Mouse (Mus musculus): Measurements from ENCODE around the gene Zfp354c.

The Zfp354c gene

GRCm38 (mm10) chr11:50827010-50827953 lies at the start of gene Zfp354c:
Zfp354c (minus strand) TSS chr11:50827724.
- DNase-seq (ENCODE audit: low spot score in 2 of 2) = peak; percentile 74 to 85

DNA sequence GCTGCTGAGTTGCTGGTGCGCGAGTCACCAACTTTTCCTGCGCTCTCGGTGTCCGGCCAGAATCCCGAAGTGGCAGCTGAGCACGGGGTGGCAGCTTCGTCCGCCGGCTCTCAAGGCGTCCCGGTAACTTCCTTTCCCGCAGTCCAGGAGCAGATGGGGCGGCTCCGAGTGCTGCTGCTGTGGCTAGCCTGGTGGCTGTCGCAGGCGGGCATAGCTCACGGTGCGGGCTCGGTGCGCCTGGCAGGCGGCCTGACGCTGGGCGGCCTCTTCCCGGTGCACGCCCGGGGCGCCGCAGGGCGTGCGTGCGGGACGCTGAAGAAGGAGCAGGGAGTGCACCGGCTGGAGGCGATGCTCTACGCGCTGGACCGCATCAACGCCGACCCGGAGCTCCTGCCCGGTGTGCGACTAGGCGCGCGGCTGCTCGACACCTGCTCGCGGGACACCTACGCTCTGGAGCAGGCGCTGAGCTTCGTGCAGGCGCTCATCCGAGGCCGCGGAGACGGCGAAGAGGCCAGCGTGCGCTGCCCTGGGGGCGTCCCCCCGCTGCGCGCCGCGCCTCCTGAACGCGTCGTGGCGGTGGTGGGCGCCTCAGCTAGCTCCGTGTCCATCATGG lies 23.6 kb upstream of the Zfp354c start:
- no peak for DNase-seq (ENCODE audit: low spot score in 2 of 2)

DNA sequence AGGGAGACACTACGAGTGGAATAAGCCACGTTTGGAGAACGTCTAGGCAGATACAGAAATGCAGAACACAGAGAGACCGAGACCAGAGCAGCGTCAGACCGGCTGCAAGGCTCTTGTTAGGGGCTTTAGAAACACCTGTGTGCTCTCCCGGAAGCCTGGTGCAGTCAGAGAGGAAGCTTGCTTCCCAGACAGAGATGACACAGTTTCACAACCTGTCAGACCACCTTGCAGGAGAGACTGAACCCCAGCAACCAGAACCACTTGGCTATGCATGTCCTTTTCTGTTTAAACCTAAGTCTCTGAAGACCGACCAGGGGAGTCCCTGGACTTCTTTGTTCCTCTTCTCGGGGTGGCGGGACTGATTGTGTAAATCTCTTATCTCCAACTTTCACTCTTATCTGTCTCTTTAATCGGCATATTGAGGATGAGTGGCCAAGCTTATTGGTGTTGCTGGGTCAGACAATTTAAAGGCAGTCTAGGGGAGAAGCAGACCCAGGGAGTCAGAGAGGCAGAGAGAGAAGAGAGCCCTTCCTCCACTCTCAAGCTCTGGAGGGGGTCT lies 22.7 kb upstream of the Zfp354c start, which contains the start of gene Grm6:
Grm6 (plus strand) TSS at position 509 of the 559 bp plus-strand sequence.
- no peak for DNase-seq (ENCODE audit: low spot score in 2 of 2)

DNA sequence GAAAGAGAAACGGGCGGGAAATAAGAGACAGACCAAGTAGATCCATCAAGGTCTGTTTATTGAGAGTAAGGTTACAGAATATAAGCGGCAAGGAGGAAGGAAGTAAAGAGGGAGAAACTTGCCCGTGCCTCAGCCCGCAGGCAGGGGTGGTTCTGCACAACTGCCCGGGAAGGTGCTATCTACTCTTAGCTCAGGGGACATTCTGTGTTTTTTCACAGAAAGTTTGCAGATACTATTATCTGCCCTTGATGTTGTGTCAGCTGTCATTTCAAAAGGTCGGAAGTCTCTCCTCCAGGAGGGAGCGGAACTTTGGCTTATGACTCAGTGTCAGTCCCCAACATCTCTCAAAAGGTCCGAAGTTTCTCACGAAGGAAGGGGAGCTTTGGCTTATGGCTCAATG lies 21.8 kb upstream of the Zfp354c start:
- no peak for DNase-seq (ENCODE audit: low spot score in 2 of 2)

- DNase-seq (ENCODE audit: low spot score in 2 of 2) = no peak
Observed at GRCm38 (mm10) chr11:50848520-50849137, 21.1 kb upstream of the Zfp354c start.

GRCm38 (mm10) chr11:50847047-50847446 lies 19.5 kb upstream of the Zfp354c start:
- DNase-seq (ENCODE audit: low spot score in 2 of 2) = no peak

DNA sequence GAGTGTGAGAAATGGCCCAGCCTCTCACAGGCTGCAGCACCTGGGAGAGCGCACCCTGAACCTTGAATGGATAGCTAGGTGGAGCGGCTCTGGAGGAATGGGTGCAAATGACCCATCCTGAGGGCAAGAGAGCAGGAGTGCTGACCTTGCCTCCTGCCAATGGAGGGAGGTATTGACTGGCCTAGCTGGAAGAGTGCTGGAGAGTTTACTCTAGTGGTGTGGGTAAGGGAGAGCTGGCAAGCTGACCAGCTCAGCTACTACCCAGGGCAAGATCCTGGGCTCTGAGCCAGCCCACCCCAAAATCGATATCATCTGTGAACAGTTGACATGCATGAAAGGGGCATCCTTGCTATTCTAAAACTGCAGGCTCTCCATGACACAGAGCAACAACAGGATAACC lies 18.4 kb upstream of the Zfp354c start:
- DNase-seq (ENCODE audit: low spot score in 2 of 2) = no peak

DNA sequence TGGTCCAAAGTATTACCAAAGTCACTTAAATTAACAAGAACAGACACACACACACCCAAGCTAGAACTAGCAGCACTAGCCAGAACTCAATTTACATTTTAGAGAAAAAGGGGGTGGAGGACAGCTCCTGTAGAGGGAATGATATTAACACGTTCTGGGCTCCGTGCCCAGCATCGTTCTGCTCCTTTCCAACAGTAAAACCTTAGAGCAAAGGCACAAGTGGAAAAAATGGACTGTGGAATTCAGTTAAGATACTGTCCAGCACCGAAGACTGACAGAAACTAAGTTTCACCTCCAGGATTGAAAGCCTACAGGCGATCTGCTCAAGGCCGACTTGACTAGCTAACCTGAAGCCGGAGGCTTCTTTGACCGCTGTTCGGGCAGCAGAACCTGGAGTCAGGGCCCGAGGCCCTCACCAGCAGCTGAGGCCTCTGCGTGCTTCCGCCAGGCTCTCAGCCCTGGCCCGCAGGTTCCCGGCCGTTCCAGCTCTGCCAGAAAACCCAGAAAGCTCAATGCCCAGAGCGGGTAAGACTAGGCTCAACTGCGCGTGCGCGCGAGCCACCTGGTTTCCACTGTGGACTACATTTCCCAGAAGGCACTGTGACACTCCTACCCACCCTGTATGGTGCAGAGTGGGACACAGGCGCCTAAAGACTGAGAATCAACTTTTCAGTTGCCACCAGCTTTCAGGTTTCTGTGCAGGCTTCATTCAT lies 13.7 kb upstream of the Zfp354c start, which contains the start of gene Zfp879:
Zfp879 (minus strand) TSS at position 530 of the 713 bp plus-strand sequence.
- peak; percentile 79 to 86 for DNase-seq (ENCODE audit: low spot score in 2 of 2)

- no peak for DNase-seq (ENCODE audit: low spot score in 2 of 2)
Observed at GRCm38 (mm10) chr11:50835727-50836126, 8.2 kb upstream of the Zfp354c start.

DNA sequence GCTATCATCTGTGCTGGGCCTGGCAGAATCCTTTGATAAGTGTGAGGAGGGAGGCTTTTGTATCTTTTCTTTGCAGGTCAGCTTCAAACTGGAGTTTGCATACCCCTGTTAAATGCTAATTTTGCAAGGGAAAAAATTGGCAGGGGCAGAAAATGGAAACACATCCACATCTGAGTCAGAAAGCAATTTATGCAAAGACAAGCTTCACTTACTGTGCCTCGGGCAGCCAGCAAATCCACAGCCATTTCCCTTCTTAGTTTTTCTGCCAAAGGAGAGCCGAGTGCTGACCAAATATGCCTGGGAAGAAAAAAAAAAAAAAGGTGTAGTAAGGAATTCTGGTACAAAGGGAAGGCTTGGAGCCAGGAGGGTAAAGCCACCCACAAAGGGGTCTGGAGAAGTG lies 1.3 kb downstream of the Zfp354c start:
- DNase-seq (ENCODE audit: low spot score in 2 of 2) = no peak

DNA sequence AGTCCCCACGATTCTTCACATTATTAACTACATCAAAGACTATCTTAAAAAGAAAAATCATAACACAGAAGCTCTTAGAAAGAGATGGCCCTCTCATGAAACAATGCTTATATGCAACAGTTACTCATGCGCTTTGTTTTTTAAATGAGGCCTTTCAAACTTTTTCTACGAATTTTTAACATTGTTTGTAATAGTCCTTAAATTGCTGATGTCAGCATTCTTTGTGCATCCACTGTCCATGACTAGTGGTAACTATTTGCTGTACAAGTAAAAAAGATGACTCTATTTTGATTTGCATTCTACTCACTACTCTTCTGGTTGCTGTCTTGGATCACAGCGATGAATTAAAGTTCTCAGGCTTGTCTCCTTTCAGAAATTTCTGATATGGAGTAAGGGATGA lies 13.3 kb downstream of the Zfp354c start:
- DNase-seq (ENCODE audit: low spot score in 2 of 2) = no peak

DNA sequence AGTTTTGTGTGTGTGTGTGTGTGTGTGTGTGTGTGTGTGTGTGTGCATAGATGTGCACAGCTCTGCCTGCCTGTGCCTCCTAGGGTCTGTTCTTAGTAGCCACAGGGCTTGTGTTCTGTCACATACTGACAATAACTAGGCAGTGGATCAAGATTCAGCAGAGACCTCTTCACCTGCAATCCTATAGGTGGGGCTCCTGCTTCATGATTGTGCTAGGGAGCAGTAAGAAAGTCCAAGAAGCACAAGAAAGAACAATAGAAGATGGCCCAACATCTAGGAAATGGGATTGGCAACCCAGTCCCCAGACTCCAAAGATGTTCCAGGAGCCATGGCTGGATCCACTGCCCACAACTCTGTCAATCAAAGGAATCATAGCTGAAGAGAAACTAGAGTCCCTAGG lies 28.7 kb downstream of the Zfp354c start:
- no peak for DNase-seq (ENCODE audit: low spot score in 2 of 2)

GRCm38 (mm10) chr11:50797674-50798073 lies 29.9 kb downstream of the Zfp354c start:
- no peak for DNase-seq (ENCODE audit: low spot score in 2 of 2)

GRCm38 (mm10) chr11:50771006-50771405 lies 56.5 kb downstream of the Zfp354c start:
- DNase-seq (ENCODE audit: low spot score in 2 of 2) = no peak

- peak; percentile 80 to 94 for DNase-seq (ENCODE audit: low spot score in 2 of 2)
Observed at GRCm38 (mm10) chr11:50768995-50769749, 58.4 kb downstream of the Zfp354c start.

GRCm38 (mm10) chr11:50767039-50767438 lies 60.5 kb downstream of the Zfp354c start:
- DNase-seq (ENCODE audit: low spot score in 2 of 2) = no peak

GRCm38 (mm10) chr11:50766461-50766860 lies 61.1 kb downstream of the Zfp354c start:
- DNase-seq (ENCODE audit: low spot score in 2 of 2) = no peak
